Mouse (Mus musculus) spleen, adult 2 months (tissue): ENCODE measurements around the gene Prm3. TPM values are rescaled to one million over a fixed set of nuclear protein-coding genes. Genes with fewer than 3 reads are reported as not detected.

ENCODE experiments used
- DNase-seq, 2 experiments: peaks; one replicate each; pipeline versions ENCODE4 v3.0.0 to v3.0.0-alpha.2; 2012 to 2021; ENCODE audit warnings: low spot score in 2 of 2, low read depth in 1 of 2
- H3K27ac ChIP-seq: fragments of 200-500 bp; 2 replicates; pipeline ENCODE4 v1.5.1; 2012; ENCODE audit warnings: low read length, inconsistent platforms; ENCODE audit not compliant: insufficient read depth
- H3K27me3 ChIP-seq: fragments of 200-500 bp; 2 replicates; pipeline ENCODE4 v1.6.1; 2012; ENCODE audit warnings: mild to moderate bottlenecking, moderate library complexity, low read length, inconsistent platforms; ENCODE audit not compliant: control insufficient read depth, insufficient read depth
- H3K36me3 ChIP-seq: fragments of 200-500 bp; 2 replicates; pipeline ENCODE4 v1.6.1; 2012; ENCODE audit warnings: mild to moderate bottlenecking, low read length, inconsistent platforms; ENCODE audit not compliant: control insufficient read depth, insufficient read depth
- H3K4me1 ChIP-seq: fragments of 200-500 bp; 2 replicates; pipeline ENCODE4 v1.6.1; 2011; ENCODE audit warnings: inconsistent platforms; ENCODE audit not compliant: control insufficient read depth, insufficient read depth, insufficient read length
- H3K4me3 ChIP-seq: fragments of 200-500 bp; 2 replicates; pipeline ENCODE4 v1.5.1; 2011; ENCODE audit warnings: mild to moderate bottlenecking, inconsistent platforms; ENCODE audit not compliant: insufficient read depth, insufficient read length; ENCODE audit errors: extremely low read depth
- CTCF ChIP-seq: fragments of 200-500 bp; IDR thresholded peaks from 2 replicates; pipeline ENCODE4 v1.5.1; 2011; ENCODE audit warnings: mild to moderate bottlenecking, inconsistent platforms; ENCODE audit not compliant: insufficient read depth, insufficient read length, insufficient replicate concordance; ENCODE audit errors: extremely low read depth
- POLR2A ChIP-seq: fragments of 200-500 bp; IDR thresholded peaks from 2 replicates; pipeline ENCODE4 v1.6.1; 2011; ENCODE audit warnings: low read depth, low read length, inconsistent platforms
- WGBS: fragments of 180-500 bp; shearing (Covaris S2); methylation state at CpG from one replicate; pipeline ENCODE4 v1.1.7; 2018; 5-methylcytosine and 5-hydroxymethylcytosine counted together
- polyA plus RNA-seq: library from polyadenylated mRNA; depleted of rRNA; stranded (reverse); fragments of >200 nt; gene quantifications from 2 replicates; pipeline ENCODE4 v1.2.3, GENCODE M21; 2012

Prm3 gene
- polyA plus RNA-seq, 1 experiment = not detected

- Histone ChIP-seq H3K36me3 (no peaks in the 10 kb centered on the region), H3K27ac (no peak overlapping the region; the same call in 1 of the 2 replicates), H3K4me1 (peaks cover 20% of the 10 kb centered on the region), H3K27me3 (no peaks in the 10 kb centered on the region), H3K4me3 (no peak overlapping the region)
- TF ChIP-seq CTCF (no peak), POLR2A (no peak)
- no peak for DNase-seq
- WGBS = 63% methylated on average over 4 of the region's 4 CpGs
Measured at GRCm38 (mm10) chr16:10786782-10787547, 3.7 kb downstream of the Prm3 start.

GRCm38 (mm10) chr16:10786288-10786687, 4.4 kb downstream of the Prm3 start:
- DNase-seq = peak; percentile 82
- Histone ChIP-seq H3K27ac (peak overlapping the region; percentile 92), H3K4me3 (peak overlapping the region; percentile 64; the same call in 1 of the 2 replicates), H3K27me3 (no peaks in the 10 kb centered on the region), H3K36me3 (no peaks in the 10 kb centered on the region), H3K4me1 (peaks cover 20% of the 10 kb centered on the region)
- WGBS = 2% methylated on average over 9 of the region's 9 CpGs
- TF ChIP-seq POLR2A (no peak), CTCF (peak; percentile 88)

- Histone ChIP-seq H3K27ac (peak within 1 kb of the TSS; percentile 92), H3K36me3 (no peaks in the 10 kb centered on the region), H3K4me3 (peak within 1 kb of the TSS; percentile 64), H3K4me1 (peaks cover 20% of the 10 kb centered on the region), H3K27me3 (no peaks in the 10 kb centered on the region)
- DNase-seq = peak; percentile 88 to 90
- TF ChIP-seq POLR2A (peak; percentile 97), CTCF (no peak; the same call in 1 of the 2 replicates)
- WGBS = 1% methylated on average over 52 of the region's 59 CpGs
Measured at GRCm38 (mm10) chr16:10785371-10786231, 5.1 kb downstream of the Prm3 start, which contains the start of gene Socs1. Socs1 (minus strand) TSS chr16:10785536.

- DNase-seq = peak; percentile 81 to 89
- Histone ChIP-seq H3K4me3 (peak overlapping the region; percentile 64), H3K36me3 (no peaks in the 10 kb centered on the region), H3K27me3 (no peaks in the 10 kb centered on the region), H3K4me1 (peaks cover 20% of the 10 kb centered on the region), H3K27ac (peak overlapping the region; percentile 81)
- under 1% methylated on average over 43 of the region's 55 CpGs for WGBS
- TF ChIP-seq POLR2A (peak; percentile 14; the same call in 1 of the 2 replicates), CTCF (peak; percentile 81)
Measured at GRCm38 (mm10) chr16:10784793-10785370, 5.8 kb downstream of the Prm3 start.

- Histone ChIP-seq H3K27ac (peak overlapping the region; percentile 51), H3K27me3 (no peaks in the 10 kb centered on the region), H3K4me3 (peak overlapping the region; percentile 64), H3K4me1 (peaks cover 20% of the 10 kb centered on the region), H3K36me3 (no peaks in the 10 kb centered on the region)
- 3% methylated on average over 81 of the region's 81 CpGs for WGBS
- TF ChIP-seq POLR2A = no peak
- no peak for TF ChIP-seq CTCF
- peak in 1 of 2 experiments; percentile 25 for DNase-seq
Measured at GRCm38 (mm10) chr16:10783883-10784792, 6.6 kb downstream of the Prm3 start.
